Mouse (Mus musculus) intestine, embryonic 16.5 days (tissue): Measurements from ENCODE around the gene Neurl4. TPM values are rescaled to one million over a fixed set of nuclear protein-coding genes. Genes with fewer than 3 reads are reported as not detected.
"Not testable (repeated sequence)": the region's sequence is repeated elsewhere in the genome, so short reads cannot be mapped to it uniquely, and the experiment has no call there.

Experiments
- ATAC-seq: fragments of 200-750 bp; cut with Nextera tagmentation; 2 replicates; pipeline ENCODE4 v1.8.0; 2017; ENCODE audit warnings: moderate TSS enrichment, moderate library complexity
- H3K27ac ChIP-seq: fragments of 300-500 bp; sonication (generic); 2 replicates; pipeline ENCODE4 v1.5.1; 2014; ENCODE audit warnings: mild to moderate bottlenecking, low read length
- H3K27me3 ChIP-seq: fragments of 300-500 bp; sonication (generic); replicated peaks from 2 replicates; pipeline ENCODE4 v1.6.1; 2014; ENCODE audit warnings: low read length, control low read depth, mixed read lengths; ENCODE audit not compliant: control insufficient read depth, insufficient read depth
- H3K36me3 ChIP-seq: fragments of 300-500 bp; sonication (generic); 2 replicates; pipeline ENCODE4 v1.6.1; 2014; ENCODE audit warnings: low read length, control low read depth; ENCODE audit not compliant: control insufficient read depth, insufficient read depth
- H3K4me1 ChIP-seq: fragments of 300-500 bp; sonication (generic); 2 replicates; pipeline ENCODE4 v1.6.1; 2014; ENCODE audit warnings: low read length, control low read depth, mixed read lengths; ENCODE audit not compliant: control insufficient read depth, insufficient read depth
- H3K4me2 ChIP-seq: fragments of 300-500 bp; sonication (generic); 2 replicates; pipeline ENCODE4 v1.6.1; 2014; ENCODE audit warnings: low read depth, low read length, control low read depth
- H3K4me3 ChIP-seq: fragments of 300-500 bp; sonication (generic); 2 replicates; pipeline ENCODE4 v1.5.1; 2014; ENCODE audit warnings: mild to moderate bottlenecking, low read length
- H3K9ac ChIP-seq: fragments of 300-500 bp; sonication (generic); 2 replicates; pipeline ENCODE4 v1.6.1; 2014; ENCODE audit warnings: low read depth, low read length
- H3K9me3 ChIP-seq: fragments of 300-500 bp; sonication (generic); 2 replicates; pipeline ENCODE4 v1.6.1; 2016; ENCODE audit warnings: low read length, control low read depth; ENCODE audit not compliant: control insufficient read depth
- WGBS: fragments of 180-500 bp; shearing (Covaris S2); extraction: QIAGEN DNeasy Blood & Tissue Kit; methylation state at CpG from one replicate; pipeline ENCODE4 v1.1.7; 2014; 5-methylcytosine and 5-hydroxymethylcytosine counted together
- microRNA-seq: library from miRNA; unstranded; fragments of <30 nt; microRNA quantifications from one replicate; pipeline ENCODE4, GENCODE M21; 2016
- polyA plus RNA-seq: library from polyadenylated mRNA; unstranded; fragments of >200 nt; fragmentation: Nextera tagmentation; extraction: Ambion mirVana; gene quantifications from 2 replicates; pipeline ENCODE4 v1.2.1, GENCODE M21; 2015

The Neurl4 gene
- polyA plus RNA-seq, 1 experiment from 2014 or later, result 7.1 TPM

- no peaks in the 10 kb centered on the region for H3K36me3 ChIP-seq
- H3K27ac ChIP-seq, result no peak overlapping the region
- no peaks in the 10 kb centered on the region for H3K9me3 ChIP-seq
- H3K4me1 ChIP-seq, result peaks cover 6% of the 10 kb centered on the region
- 45% methylated on average over 4 of the region's 4 CpGs for WGBS
- no peak overlapping the region for H3K4me2 ChIP-seq
- H3K4me3 ChIP-seq, result no peak overlapping the region
- ATAC-seq, result no peak
- no peaks in the 10 kb centered on the region for H3K27me3 ChIP-seq
- H3K9ac ChIP-seq, result no peak overlapping the region
Observed at GRCm38 (mm10) chr11:69950807-69951459, 50.1 kb downstream of the Neurl4 start.

- Histone ChIP-seq H3K9ac (no peak overlapping the region), H3K36me3 (no peaks in the 10 kb centered on the region), H3K4me1 (peaks cover 6% of the 10 kb centered on the region), H3K4me3 (no peak overlapping the region), H3K4me2 (no peak overlapping the region), H3K27me3 (no peaks in the 10 kb centered on the region), H3K27ac (no peak overlapping the region), H3K9me3 (no peaks in the 10 kb centered on the region)
- 43% methylated on average over 1 of the region's 1 CpGs for WGBS
- ATAC-seq, result no peak
Observed at GRCm38 (mm10) chr11:69952274-69952673, 51.4 kb downstream of the Neurl4 start.

- no peaks in the 10 kb centered on the region for H3K9me3 ChIP-seq
- WGBS, result 39% methylated on average over 11 of the region's 11 CpGs
- no peak overlapping the region for H3K4me3 ChIP-seq
- no peaks in the 10 kb centered on the region for H3K36me3 ChIP-seq
- H3K4me1 ChIP-seq, result peaks cover 4% of the 10 kb centered on the region
- ATAC-seq, result peak; percentile 64
- H3K27ac ChIP-seq, result peak overlapping the region; percentile 61
- no peaks in the 10 kb centered on the region for H3K27me3 ChIP-seq
- H3K4me2 ChIP-seq, result no peak overlapping the region
- no peak overlapping the region for H3K9ac ChIP-seq
Observed at GRCm38 (mm10) chr11:69953267-69953915, 52.5 kb downstream of the Neurl4 start.

DNA sequence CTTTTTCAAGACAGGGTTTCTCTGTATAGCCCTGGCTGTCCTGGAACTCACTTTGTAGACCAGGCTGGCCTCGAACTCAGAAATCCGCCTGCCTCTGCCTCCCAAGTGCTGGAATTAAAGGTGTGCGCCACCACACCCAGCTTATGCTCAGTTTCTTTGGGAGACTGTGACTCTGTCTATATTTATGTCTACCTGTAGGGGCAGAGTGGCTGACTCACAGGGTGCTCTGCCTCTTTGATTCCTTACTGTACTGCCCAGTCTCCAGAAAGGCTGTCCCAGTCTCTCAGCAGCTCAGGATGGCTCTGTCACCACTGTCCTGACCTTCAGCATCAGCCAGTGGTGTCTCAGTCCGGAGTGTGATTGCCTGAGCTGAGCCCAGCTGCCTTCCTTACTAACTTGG is 54.7 kb downstream of the Neurl4 start:
- H3K4me3 ChIP-seq, H3K36me3 ChIP-seq, H3K9me3 ChIP-seq, H3K27ac ChIP-seq, H3K4me2 ChIP-seq, ATAC-seq, H3K9ac ChIP-seq, H3K27me3 ChIP-seq, H3K4me1 ChIP-seq: not testable (repeated sequence)
- WGBS, result 72% methylated on average over 4 of the region's 4 CpGs

GRCm38 (mm10) chr11:69956218-69956617 is 55.3 kb downstream of the Neurl4 start:
- H3K36me3 ChIP-seq, result no peaks in the 10 kb centered on the region
- no peak overlapping the region for H3K9ac ChIP-seq
- no peak overlapping the region for H3K4me3 ChIP-seq
- H3K9me3 ChIP-seq, result no peaks in the 10 kb centered on the region
- no peak for ATAC-seq
- peaks cover 6% of the 10 kb centered on the region; the same call in 1 of the 2 replicates for H3K4me1 ChIP-seq
- no peak overlapping the region for H3K27ac ChIP-seq
- H3K27me3 ChIP-seq, result no peaks in the 10 kb centered on the region
- no peak overlapping the region for H3K4me2 ChIP-seq
- 67% methylated on average over 1 of the region's 1 CpGs for WGBS

DNA sequence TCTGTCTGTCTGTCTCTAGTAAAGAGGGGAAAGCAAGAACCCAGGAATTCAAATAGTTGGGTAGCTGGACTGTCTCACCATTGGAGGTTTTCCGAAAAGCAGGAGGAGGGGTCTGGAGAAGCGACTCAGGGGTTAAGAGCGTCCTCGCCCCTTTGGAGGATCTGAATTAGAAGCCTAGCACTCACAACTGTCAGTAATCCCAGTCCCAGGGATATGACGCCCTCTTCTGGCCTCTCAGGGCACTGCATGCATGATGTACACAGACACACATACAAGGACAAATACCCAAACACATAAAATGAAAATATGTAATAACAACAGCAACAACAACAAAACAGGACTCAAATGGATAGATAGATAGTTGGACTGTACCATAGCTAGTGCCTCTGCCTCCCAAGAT is 59.7 kb downstream of the Neurl4 start:
- Histone ChIP-seq H3K4me1 (peaks cover 9% of the 10 kb centered on the region; the same call in 1 of the 2 replicates), H3K27ac (peak overlapping the region; percentile 92), H3K4me3 (no peak overlapping the region), H3K9ac (no peak overlapping the region), H3K36me3 (no peaks in the 10 kb centered on the region), H3K9me3 (no peaks in the 10 kb centered on the region), H3K27me3 (peaks cover 12% of the 10 kb centered on the region), H3K4me2 (peak overlapping the region; percentile 37; the same call in 1 of the 2 replicates)
- no peak for ATAC-seq
- WGBS, result 40% methylated on average over 5 of the region's 5 CpGs

DNA sequence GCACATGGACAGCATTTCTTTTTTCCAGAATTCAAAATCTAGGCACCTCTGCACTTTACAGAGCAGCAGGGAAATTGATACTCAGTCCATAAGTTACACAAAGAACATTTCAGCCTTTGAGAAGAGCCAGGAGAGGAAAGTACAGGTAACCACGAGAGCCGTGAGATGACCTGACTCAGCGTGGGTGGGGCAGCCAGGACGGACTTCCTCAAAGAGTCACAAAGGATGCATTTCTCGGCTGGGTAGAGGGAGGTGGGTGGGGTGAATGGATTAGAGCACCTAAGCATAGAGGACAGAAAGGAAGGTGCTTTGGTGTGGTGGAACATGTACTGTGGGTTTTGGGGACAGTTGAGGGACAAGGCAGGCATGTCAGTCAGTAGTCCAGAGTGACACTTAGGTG is 61.0 kb downstream of the Neurl4 start:
- Histone ChIP-seq H3K4me2 (peak overlapping the region; percentile 12; the same call in 1 of the 2 replicates), H3K27ac (peak overlapping the region; percentile 92), H3K9me3 (no peaks in the 10 kb centered on the region), H3K36me3 (no peaks in the 10 kb centered on the region), H3K27me3 (peaks cover 15% of the 10 kb centered on the region), H3K4me1 (peaks cover 9% of the 10 kb centered on the region; the same call in 1 of the 2 replicates), H3K4me3 (no peak overlapping the region), H3K9ac (peak overlapping the region; percentile 43; the same call in 1 of the 2 replicates)
- WGBS, result 25% methylated on average over 5 of the region's 5 CpGs
- ATAC-seq, result peak; percentile 39

Small RNAs within 50 kb of the gene (microRNA-seq; reads per million reads assigned to microRNA genes)
- gene Mir6924, result not detected

Other genes starting within 250 kb of the Neurl4 start
- gene Sox15, start 245.8 kb upstream of the Neurl4 start, polyA plus RNA-seq, result not detected in 2 replicates
- 68.3 and 69.9 TPM in 2 replicates for gene Mpdu1, start 238.4 kb upstream of the Neurl4 start, polyA plus RNA-seq
- 14.0 and 14.7 TPM in 2 replicates for gene Cd68, start 234.9 kb upstream of the Neurl4 start, polyA plus RNA-seq
- gene Eif4a1, start 228.6 kb upstream of the Neurl4 start, polyA plus RNA-seq, result 524 and 563 TPM in 2 replicates
- gene Senp3, start 219.0 kb upstream of the Neurl4 start, polyA plus RNA-seq, result 51.8 and 60.3 TPM in 2 replicates
- 0.44 and 0.57 TPM in 2 replicates for gene Tnfsf13, start 215.3 kb upstream of the Neurl4 start, polyA plus RNA-seq
- 6.0 and 6.3 TPM in 2 replicates for gene Tnfsf12, start 205.2 kb upstream of the Neurl4 start, polyA plus RNA-seq
- 3.0 and 3.3 TPM in 2 replicates for gene Tnfsfm13, start 205.0 kb upstream of the Neurl4 start, polyA plus RNA-seq
- 14.8 and 16.8 TPM in 2 replicates for gene Polr2a, start 142.4 kb upstream of the Neurl4 start, polyA plus RNA-seq
- gene Slc35g3, start 139.1 kb upstream of the Neurl4 start, polyA plus RNA-seq, result 0.13 and 0.16 TPM in 2 replicates
- 2.3 and 2.4 TPM in 2 replicates for gene Zbtb4, start 135.2 kb upstream of the Neurl4 start, polyA plus RNA-seq
- 3.9 and 4.7 TPM in 2 replicates for gene Chrnb1, start 105.1 kb upstream of the Neurl4 start, polyA plus RNA-seq
- gene Fgf11, start 99.2 kb upstream of the Neurl4 start, polyA plus RNA-seq, result 1.3 and 1.4 TPM in 2 replicates
- 34.6 and 42.7 TPM in 2 replicates for gene Tmem102, start 95.4 kb upstream of the Neurl4 start, polyA plus RNA-seq
- not detected in 2 replicates for gene Gm39566, start 85.8 kb upstream of the Neurl4 start, polyA plus RNA-seq
- gene Spem2, start 82.6 kb upstream of the Neurl4 start, polyA plus RNA-seq, result not detected in 2 replicates
- 0.22 TPM in 1 of 2 replicates, not detected in the other for gene Spem1, start 78.9 kb upstream of the Neurl4 start, polyA plus RNA-seq
- gene Nlgn2, start 63.3 kb upstream of the Neurl4 start, polyA plus RNA-seq, result 3.4 and 4.1 TPM in 2 replicates
- 470 and 476 TPM in 2 replicates for gene Tmem256, start 62.6 kb upstream of the Neurl4 start, polyA plus RNA-seq
- gene Plscr3, start 54.7 kb upstream of the Neurl4 start, polyA plus RNA-seq, result 73.0 and 75.2 TPM in 2 replicates
- gene Tnk1, start 42.3 kb upstream of the Neurl4 start, polyA plus RNA-seq, result 20.5 and 23.5 TPM in 2 replicates
- gene Tmem95, start 23.1 kb upstream of the Neurl4 start, polyA plus RNA-seq, result not detected in 2 replicates
- gene Kctd11, start 19.7 kb upstream of the Neurl4 start, polyA plus RNA-seq, result 5.5 and 6.2 TPM in 2 replicates
- gene Acap1, start 5.5 kb upstream of the Neurl4 start, polyA plus RNA-seq, result 4.2 and 5.2 TPM in 2 replicates
- 4.7 and 5.4 TPM in 2 replicates for gene 2810408A11Rik, start 85 bp upstream of the Neurl4 start, polyA plus RNA-seq
- gene Gps2, start 12.8 kb downstream of the Neurl4 start, polyA plus RNA-seq, result 60.0 and 63.8 TPM in 2 replicates
- gene Eif5a, start 20.9 kb downstream of the Neurl4 start, polyA plus RNA-seq, result 1,478 and 1,683 TPM in 2 replicates
- gene Ybx2, start 34.7 kb downstream of the Neurl4 start, polyA plus RNA-seq, result 1.3 and 2.1 TPM in 2 replicates
- 21.5 and 22.6 TPM in 2 replicates for gene Slc2a4, start 47.1 kb downstream of the Neurl4 start, polyA plus RNA-seq
- gene Cldn7, start 63.7 kb downstream of the Neurl4 start, polyA plus RNA-seq, result 1,377 and 1,415 TPM in 2 replicates
- 20.7 and 20.9 TPM in 2 replicates for gene Ctdnep1, start 80.1 kb downstream of the Neurl4 start, polyA plus RNA-seq
- 92.6 and 106 TPM in 2 replicates for gene Elp5, start 81.4 kb downstream of the Neurl4 start, polyA plus RNA-seq
- 639 and 679 TPM in 2 replicates for gene Gabarap, start 90.1 kb downstream of the Neurl4 start, polyA plus RNA-seq
- gene Phf23, start 94.7 kb downstream of the Neurl4 start, polyA plus RNA-seq, result 49.7 and 53.1 TPM in 2 replicates
- gene Dvl2, start 99.5 kb downstream of the Neurl4 start, polyA plus RNA-seq, result 23.8 and 26.0 TPM in 2 replicates
- 172 and 189 TPM in 2 replicates for gene Acadvl, start 114.3 kb downstream of the Neurl4 start, polyA plus RNA-seq
- 5.1 and 6.1 TPM in 2 replicates for gene Dlg4, start 115.9 kb downstream of the Neurl4 start, polyA plus RNA-seq
- gene Asgr1, start 153.0 kb downstream of the Neurl4 start, polyA plus RNA-seq, result 0.17 and 0.31 TPM in 2 replicates
- 0.44 and 0.57 TPM in 2 replicates for gene Asgr2, start 191.6 kb downstream of the Neurl4 start, polyA plus RNA-seq
- 0.56 and 0.66 TPM in 2 replicates for gene Mgl2, start 229.3 kb downstream of the Neurl4 start, polyA plus RNA-seq